Comparison of ENCODE assay signal across 26 mouse cellular contexts in genomic region chr16:43408622-43409021, GRCm38 (mm10).
A peak's percentile ranks its signal among the peaks of the same experiment; 100 is the strongest.
DNase-seq lines count a peak whose midpoint lies in the region; ATAC-seq and TF ChIP-seq lines count a peak whose summit lies in the region.
"Had no signal": no experiment of that assay in that cellular context is flagged by ENCODE, and none has a peak within 500 bp of the region (broad histone marks: within the 10 kb centered on the region; RNA-seq: fewer than 3 reads in every experiment).

No protein-coding gene starts in this region.

- H3K9me3 ChIP-seq in forebrain, embryonic 13.5 days (replicated peaks): no peaks in the 10 kb centered on the region
- no peaks in the 10 kb centered on the region for H3K9me3 ChIP-seq in forebrain, embryonic 11.5 days (ENCODE audit: control insufficient read depth, low read length)
- no peaks in the 10 kb centered on the region for H3K9me3 ChIP-seq in heart, embryonic 12.5 days (replicated peaks)
- H3K9me3 ChIP-seq in neural tube, embryonic 13.5 days: no peaks in the 10 kb centered on the region
- H3K9me3 ChIP-seq: G1E; limb, embryonic 13.5 days; lung, embryonic 15.5 days; neural tube, embryonic 12.5 days had no signal

- no peak overlapping the region for H3K9ac ChIP-seq in forebrain, embryonic 13.5 days
- H3K9ac ChIP-seq in forebrain, embryonic 11.5 days (ENCODE audit: low read length): no peak overlapping the region
- H3K9ac ChIP-seq in heart, adult 2 months (ENCODE audit: low read depth, low read length): 0 out of 2 replicates have a peak overlapping the region, but pooled peaks have one; percentile 3
- no peak overlapping the region for H3K9ac ChIP-seq in heart, embryonic 12.5 days
- H3K9ac ChIP-seq in neural tube, embryonic 13.5 days: no peak overlapping the region
- H3K9ac ChIP-seq: hindbrain, embryonic 14.5 days; limb, embryonic 13.5 days; lung, embryonic 15.5 days; neural tube, embryonic 12.5 days had no signal

- TF ChIP-seq POLR2A in heart, adult 2 months (IDR thresholded peaks at IDR 0.05; ENCODE audit: insufficient read depth, low read depth, low read length): no peak

- no peak for ATAC-seq in forebrain, embryonic 13.5 days
- ATAC-seq in forebrain, embryonic 11.5 days (replicated peaks; ENCODE audit: low FRiP score): no peak
- no peak for ATAC-seq in heart, embryonic 12.5 days (ENCODE audit: insufficient number of reproducible peaks, low FRiP score)
- 0 out of 2 replicates have a peak, but pooled peaks have one; percentile 22 for ATAC-seq in neural tube, embryonic 13.5 days (ENCODE audit: low read depth)
- ATAC-seq: inflammation-experienced regulatory T-cells, adult 6 months had no signal

- no peak for TF ChIP-seq EP300 in heart, adult 2 months (IDR thresholded peaks at IDR 0.05; ENCODE audit: insufficient read depth, low read depth, low read length)

- TF ChIP-seq CTCF in heart, adult 2 months (IDR thresholded peaks at IDR 0.05): no peak

- H3K4me2 ChIP-seq in forebrain, embryonic 13.5 days: no peak overlapping the region
- H3K4me2 ChIP-seq in forebrain, embryonic 11.5 days (ENCODE audit: low read depth, low read length, severe bottlenecking): no peak overlapping the region
- H3K4me2 ChIP-seq in heart, embryonic 12.5 days: no peak overlapping the region
- H3K4me2 ChIP-seq in neural tube, embryonic 13.5 days: no peak overlapping the region
- H3K4me2 ChIP-seq: heart, embryonic 11.5 days; hindbrain, embryonic 14.5 days; limb, embryonic 13.5 days; liver, embryonic 11.5 days; lung, embryonic 15.5 days; midbrain, embryonic 11.5 days; neural tube, embryonic 12.5 days had no signal

- no peaks in the 10 kb centered on the region for H3K36me3 ChIP-seq in forebrain, embryonic 13.5 days (ENCODE audit: poor library complexity, severe bottlenecking)
- H3K36me3 ChIP-seq in forebrain, embryonic 11.5 days (ENCODE audit: control insufficient read depth, insufficient read depth, low read length): no peaks in the 10 kb centered on the region
- H3K36me3 ChIP-seq in heart, adult 2 months (ENCODE audit: control insufficient read depth, insufficient read depth, low read length): peaks cover 41% of the 10 kb centered on the region
- H3K36me3 ChIP-seq in heart, embryonic 12.5 days: no peaks in the 10 kb centered on the region
- no peaks in the 10 kb centered on the region for H3K36me3 ChIP-seq in neural tube, embryonic 13.5 days
- H3K36me3 ChIP-seq: G1E; limb, embryonic 13.5 days; lung, embryonic 15.5 days; neural tube, embryonic 12.5 days had no signal

- intact Hi-C loops in heart, adult 2 months (cut with DNase I): loop anchor here (5.0 kb wide), 1 partner anchor 71 kb away; no protein-coding TSS in a partner anchor

- H3K4me3 ChIP-seq in forebrain, embryonic 13.5 days: no peak overlapping the region
- H3K4me3 ChIP-seq in forebrain, embryonic 11.5 days (ENCODE audit: low read depth, low read length): no peak overlapping the region
- no peak overlapping the region for H3K4me3 ChIP-seq in heart, adult 2 months
- H3K4me3 ChIP-seq in heart, embryonic 12.5 days: no peak overlapping the region
- H3K4me3 ChIP-seq in neural tube, embryonic 13.5 days: no peak overlapping the region
- H3K4me3 ChIP-seq: limb, embryonic 13.5 days; lung, embryonic 15.5 days; neural tube, embryonic 12.5 days had no signal

- 77% methylated on average over 5 of the region's 5 CpGs for WGBS in forebrain, embryonic 13.5 days
- 85% methylated on average over 5 of the region's 5 CpGs for WGBS in forebrain, embryonic 11.5 days
- WGBS in heart, adult 2 months: 76% methylated on average over 5 of the region's 5 CpGs
- 83% methylated on average over 5 of the region's 5 CpGs for WGBS in heart, embryonic 12.5 days
- 64% methylated on average over 5 of the region's 5 CpGs for WGBS in neural tube, embryonic 13.5 days

- peaks cover 37% of the 10 kb centered on the region for H3K4me1 ChIP-seq in forebrain, embryonic 13.5 days
- no peaks in the 10 kb centered on the region for H3K4me1 ChIP-seq in forebrain, embryonic 11.5 days (replicated peaks; ENCODE audit: control insufficient read depth, insufficient read depth, low read length)
- H3K4me1 ChIP-seq in heart, adult 2 months (ENCODE audit: control insufficient read depth, insufficient read depth, low read length): peaks cover 28% of the 10 kb centered on the region
- H3K4me1 ChIP-seq in heart, embryonic 12.5 days (replicated peaks): peaks cover 22% of the 10 kb centered on the region
- H3K4me1 ChIP-seq in neural tube, embryonic 13.5 days (replicated peaks): peaks cover 26% of the 10 kb centered on the region

- no peak for DNase-seq in forebrain, embryonic 11.5 days (ENCODE audit: low spot score)
- no peak for DNase-seq in heart, adult 2 months
- no peak for DNase-seq in neural tube, embryonic 10.5 days (ENCODE audit: extremely low spot score, low spot score)
- no peak for DNase-seq in urinary bladder, postnatal 14 days (ENCODE audit: low spot score)
- DNase-seq: adrenal gland, adult 8-10 months; cerebellum, adult 8-10 months; cerebellum, postnatal 25 days; heart, postnatal 4 days; kidney, adult 11 months; kidney, postnatal 4 days; layer of hippocampus, adult 9-11 months; retina, postnatal 1 day; right cerebral cortex, postnatal 14 days had no signal

- peaks cover 3% of the 10 kb centered on the region; the same call in 1 of the 2 replicates for H3K79me2 ChIP-seq in heart, adult 2 months (replicated peaks; ENCODE audit: control insufficient read depth, insufficient read depth, low read length)

- H3K27me3 ChIP-seq in forebrain, embryonic 13.5 days: no peaks in the 10 kb centered on the region
- no peaks in the 10 kb centered on the region for H3K27me3 ChIP-seq in forebrain, embryonic 11.5 days (ENCODE audit: control insufficient read depth, insufficient read depth, low read length)
- no peaks in the 10 kb centered on the region for H3K27me3 ChIP-seq in heart, adult 2 months (ENCODE audit: control insufficient read depth, insufficient read depth, low read length)
- H3K27me3 ChIP-seq in heart, embryonic 12.5 days (replicated peaks): no peaks in the 10 kb centered on the region
- H3K27me3 ChIP-seq in neural tube, embryonic 13.5 days: no peaks in the 10 kb centered on the region
- H3K27me3 ChIP-seq: limb, embryonic 13.5 days; lung, embryonic 15.5 days; neural tube, embryonic 12.5 days had no signal

- peak overlapping the region; percentile 51 for H3K27ac ChIP-seq in forebrain, embryonic 13.5 days
- H3K27ac ChIP-seq in forebrain, embryonic 11.5 days (ENCODE audit: low read depth, low read length): no peak overlapping the region
- H3K27ac ChIP-seq in heart, adult 2 months: peak overlapping the region; percentile 52
- no peak overlapping the region for H3K27ac ChIP-seq in heart, embryonic 12.5 days (ENCODE audit: poor library complexity, severe bottlenecking)
- peak overlapping the region; percentile 61 for H3K27ac ChIP-seq in neural tube, embryonic 13.5 days (replicated peaks)
- H3K27ac ChIP-seq: hindbrain, embryonic 14.5 days; kidney, postnatal 0 days; limb, embryonic 13.5 days; lung, embryonic 15.5 days; neural tube, embryonic 12.5 days had no signal

Comparison
In these comparisons a context has a peak if more than half of its experiments do, and no peak if none do; other contexts are left out.
1. H3K27ac ChIP-seq: peak in forebrain, embryonic 13.5 days (single experiment), heart, adult 2 months (single experiment) and neural tube, embryonic 13.5 days (single experiment); none in forebrain, embryonic 11.5 days (single experiment) and heart, embryonic 12.5 days (single experiment).